Mouse (Mus musculus): ENCODE results near the gene Gtpbp10.

Gene Gtpbp10

DNA sequence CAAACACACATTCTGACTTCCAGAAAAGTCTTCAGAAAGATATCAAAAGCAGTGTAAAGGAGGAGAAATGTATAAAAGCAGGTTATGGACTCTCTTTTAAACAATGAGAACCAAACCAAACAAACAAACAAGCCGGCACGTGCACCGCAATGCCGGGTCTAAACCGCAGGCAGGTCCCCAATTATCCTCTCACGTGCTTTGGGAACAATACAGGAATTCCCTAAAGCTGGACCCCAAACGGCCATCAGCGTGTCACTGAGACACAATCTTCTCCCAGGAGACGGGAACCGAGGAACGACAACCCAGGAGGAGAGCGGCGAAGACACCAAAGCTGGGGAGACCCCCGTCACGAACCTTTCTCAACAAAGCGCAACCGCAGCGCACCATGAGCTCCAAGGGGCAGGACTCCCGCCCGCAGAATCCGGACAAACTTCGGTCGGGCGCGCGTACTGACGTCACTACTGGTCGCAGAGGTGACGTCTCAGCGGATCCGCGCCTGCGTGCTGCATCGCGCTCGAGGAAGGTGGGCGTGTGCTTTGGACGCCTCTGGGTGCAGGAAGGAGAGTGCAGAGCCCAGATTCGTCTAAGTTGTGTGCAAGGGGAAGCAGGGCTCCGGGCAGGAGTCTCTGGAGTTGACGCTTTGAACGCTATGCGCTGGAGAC is at the start of gene Gtpbp10:
Gtpbp10 (minus strand) TSS at position 460 of the 662 bp plus-strand sequence.
- peak; percentile 91 to 92 for DNase-seq

DNA sequence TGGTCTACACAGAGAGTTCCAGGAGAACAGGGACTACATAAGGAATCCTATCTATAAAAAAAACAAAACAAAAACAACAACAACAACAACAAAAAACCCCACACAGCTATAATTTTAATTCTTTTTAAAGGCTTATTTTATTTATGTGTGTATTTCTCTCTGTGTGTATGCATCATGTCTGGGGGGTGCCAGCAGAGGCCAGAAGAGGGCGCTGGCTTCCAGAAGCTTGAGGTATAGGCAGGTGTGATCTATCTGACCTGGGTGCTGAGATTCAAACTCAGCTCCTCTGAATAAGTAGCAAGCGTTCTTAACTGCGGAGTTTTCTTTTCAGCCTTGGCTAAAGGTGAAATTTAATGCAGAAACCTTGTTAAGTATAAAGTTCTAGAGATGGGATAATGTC is 28.3 kb upstream of the Gtpbp10 start:
- DNase-seq = no peak

DNA sequence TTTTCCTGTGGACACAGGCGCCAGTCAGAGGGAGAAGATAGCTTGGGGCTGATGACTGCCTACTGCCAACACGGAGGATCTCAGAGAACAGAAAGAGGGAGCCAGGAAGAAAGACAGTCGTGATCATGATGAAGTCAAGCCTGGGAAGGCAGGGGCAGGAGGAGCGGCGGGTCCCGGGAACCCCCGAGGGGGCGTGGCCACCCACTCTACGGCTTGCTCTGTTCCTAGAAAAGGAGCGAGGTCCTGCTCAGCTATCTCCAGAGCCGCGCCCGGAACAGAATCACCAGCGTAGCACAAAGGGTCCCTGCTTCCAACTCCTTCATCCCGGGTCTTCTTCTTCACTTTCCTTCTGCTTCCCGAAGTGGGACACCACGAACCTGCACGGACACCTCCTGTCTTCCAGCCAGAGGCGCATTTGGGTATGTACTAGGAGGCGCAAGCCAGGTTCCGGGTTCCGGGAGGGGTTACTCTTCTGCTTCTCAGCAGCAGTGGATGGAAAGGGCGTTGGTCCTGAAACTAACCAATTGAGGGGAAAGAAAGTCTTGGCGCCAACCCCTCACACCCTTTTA is 14.5 kb upstream of the Gtpbp10 start, which contains the start of gene Gm8773:
Gm8773 (plus strand) TSS at position 51 of the 569 bp plus-strand sequence.
- peak; percentile 21 to 25 for DNase-seq

DNA sequence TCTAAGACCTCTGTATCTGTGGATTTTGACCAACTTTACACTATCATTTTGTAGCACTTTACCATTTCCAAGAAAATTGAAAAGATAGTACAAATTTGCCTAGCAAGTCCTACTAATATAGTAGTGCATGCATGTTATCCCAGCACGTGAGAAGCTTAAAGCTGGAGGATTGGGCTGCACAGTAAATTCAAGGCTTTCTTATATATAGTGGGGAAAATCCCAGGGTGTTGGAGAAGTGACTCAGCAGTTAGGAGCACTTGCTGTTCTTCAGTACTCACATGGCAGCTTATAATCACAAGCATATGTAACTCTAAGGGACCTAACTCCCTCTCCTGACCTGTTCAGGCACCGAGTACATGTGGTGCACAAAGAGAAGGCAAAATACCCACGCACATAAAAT is 3.1 kb upstream of the Gtpbp10 start:
- no peak for DNase-seq

DNA sequence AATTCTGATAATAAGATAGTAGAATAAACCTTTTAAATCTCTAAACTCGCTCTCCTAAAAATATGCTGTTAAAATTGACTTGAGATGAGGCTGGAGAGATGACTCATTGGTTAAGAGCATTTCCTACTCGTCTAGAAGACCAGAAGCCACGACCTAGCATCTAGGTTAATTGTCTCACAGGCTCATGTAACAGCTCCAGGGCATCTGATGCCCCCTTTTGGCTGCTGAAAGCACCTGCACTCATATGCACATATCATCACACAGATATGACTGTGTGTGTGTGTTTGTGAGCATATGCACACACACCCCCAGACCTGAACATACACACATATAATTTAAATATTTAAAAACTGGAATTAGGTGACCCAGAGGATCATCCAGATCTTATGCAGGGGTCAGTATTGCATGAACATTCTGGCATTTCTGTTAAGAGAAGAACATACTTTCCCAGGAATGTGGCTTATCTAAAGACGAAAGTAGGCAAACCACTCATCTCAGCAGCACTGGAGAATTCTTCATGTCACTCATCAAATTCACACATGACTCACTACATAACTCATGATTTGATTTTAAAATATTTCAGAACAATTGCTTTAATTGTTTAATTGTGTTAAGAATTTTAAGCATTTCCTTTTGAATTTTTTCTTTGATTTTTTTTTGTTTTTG is 1.8 kb upstream of the Gtpbp10 start:
- no peak for DNase-seq

DNA sequence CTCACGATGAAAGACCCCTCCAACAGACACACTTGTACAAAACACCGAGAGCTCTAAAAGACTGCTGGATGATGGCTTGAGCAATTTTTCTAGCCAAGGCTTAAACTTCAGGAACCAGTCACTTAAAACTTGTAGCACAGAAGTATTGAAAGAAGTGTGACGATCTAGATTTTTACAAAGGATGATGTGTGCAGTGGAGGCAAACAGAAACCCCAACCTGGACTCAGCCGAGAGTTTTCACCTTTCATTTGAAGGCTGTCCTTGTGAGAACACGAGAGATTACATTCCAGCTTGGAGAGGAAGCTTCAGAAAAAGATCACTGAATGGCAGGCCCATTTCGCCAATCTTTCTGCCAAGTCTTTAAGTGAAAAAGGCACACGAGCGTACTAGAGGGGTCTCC is 460 bp upstream of the Gtpbp10 start:
- no peak for DNase-seq

DNA sequence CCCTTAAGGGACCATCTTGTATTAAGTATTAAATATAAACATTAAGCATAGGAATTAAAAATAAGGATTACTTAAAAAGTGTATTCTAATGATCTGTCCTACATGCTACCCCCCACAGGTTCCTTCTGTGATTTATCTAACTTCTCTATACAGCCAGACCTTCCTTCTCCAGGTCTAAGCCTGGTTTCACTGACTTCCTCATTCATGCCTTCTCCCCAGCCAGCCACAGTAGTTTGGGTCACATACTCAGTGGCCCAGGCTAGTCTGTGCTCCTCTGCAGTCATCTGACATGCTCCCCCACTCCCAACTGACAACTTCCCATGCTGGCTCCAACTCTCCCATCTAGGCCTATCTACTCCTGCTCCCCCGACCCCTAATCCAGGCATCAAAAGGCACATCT is 8.2 kb downstream of the Gtpbp10 start:
- DNase-seq = no peak

DNA sequence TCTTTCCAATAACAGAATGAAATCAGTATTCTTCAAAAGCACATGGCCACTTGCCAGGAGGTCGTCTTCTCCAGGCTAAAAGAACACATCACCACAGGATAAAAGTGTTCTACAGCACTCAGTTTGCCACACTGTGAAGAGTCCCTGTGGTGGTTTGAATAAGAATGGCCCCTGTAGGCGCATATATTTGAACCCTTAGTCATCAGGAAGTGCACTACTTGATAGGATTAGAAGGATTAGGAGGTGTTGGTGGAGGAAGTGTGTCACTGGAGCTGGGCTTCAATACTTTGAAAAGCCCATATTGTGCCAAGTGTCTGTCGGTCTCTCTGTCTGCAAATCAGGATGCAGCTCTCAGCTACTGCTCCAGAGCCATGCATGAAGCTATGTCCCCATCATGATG is 19.0 kb downstream of the Gtpbp10 start:
- DNase-seq = no peak

DNA sequence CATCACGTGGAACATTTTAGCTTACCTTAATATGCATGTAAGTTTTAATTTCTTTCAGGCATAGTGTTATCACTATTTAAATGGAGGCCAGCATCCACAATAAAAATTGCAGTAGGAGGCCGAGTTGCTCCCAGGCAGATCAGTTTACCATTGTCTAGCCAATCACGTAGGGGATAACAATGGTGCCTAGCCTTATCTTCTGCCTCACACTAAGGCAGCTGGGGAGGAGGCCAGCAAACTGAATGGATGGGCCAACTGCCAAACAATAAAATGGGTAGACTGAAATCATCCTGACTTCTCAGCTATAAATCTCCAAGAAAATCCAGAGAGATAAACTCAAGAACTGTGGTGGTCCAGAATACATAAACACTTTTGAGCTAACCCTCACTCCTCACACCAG is 19.6 kb downstream of the Gtpbp10 start:
- no peak for DNase-seq

DNA sequence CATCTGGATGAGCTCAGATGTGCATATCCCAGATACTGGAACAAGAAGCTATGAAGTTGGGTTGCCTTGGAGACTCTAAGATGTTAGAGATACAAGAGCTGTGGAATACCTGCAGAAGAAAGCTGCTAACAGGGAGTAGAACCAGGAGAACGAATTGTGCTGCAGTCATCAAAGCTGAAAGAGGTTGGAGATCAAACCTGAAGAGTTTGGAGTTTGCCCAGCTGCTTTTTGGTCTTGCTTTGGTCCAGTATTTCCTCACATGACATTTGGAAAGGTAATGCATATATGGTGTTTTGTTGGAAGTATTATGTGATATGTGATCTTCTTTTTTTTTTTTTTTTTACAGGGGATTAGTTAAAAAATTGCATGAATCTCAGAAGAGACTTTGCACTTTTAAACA is 23.2 kb downstream of the Gtpbp10 start:
- no peak for DNase-seq

DNA sequence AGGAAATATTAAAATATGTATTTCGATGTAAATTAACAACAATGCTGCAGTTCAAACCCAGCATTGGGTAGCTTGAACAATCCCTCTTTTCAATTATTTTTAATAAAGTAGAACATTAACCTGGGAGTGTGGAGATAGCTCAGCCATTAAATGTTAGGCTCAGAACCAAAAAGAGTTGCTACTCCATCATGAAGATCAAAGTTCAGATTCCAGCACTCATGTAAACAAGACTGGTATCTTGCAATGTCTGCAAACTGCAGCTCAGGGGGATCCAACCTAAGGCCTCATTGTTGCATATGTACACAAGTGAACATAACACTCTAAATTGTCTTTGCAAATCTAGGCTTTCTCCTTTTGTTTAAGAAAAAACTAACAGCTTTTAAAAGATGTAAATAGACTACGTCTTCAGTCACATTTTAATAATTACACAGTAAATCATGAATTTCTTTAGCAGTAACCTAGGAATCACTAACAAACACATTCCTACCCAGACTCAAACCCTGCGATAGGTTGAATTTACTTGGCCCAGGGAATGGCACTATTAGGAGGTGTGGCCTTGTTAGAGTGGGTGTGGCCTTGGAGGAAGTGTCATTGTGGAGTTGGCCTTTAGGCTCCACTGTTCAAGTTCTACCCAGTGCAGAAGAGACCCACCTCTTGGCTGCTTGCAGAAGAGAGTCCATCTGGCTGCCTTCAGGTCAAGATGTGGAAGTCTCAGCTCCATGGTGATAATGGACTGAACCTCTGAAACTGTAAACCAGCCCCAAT is 25.5 kb downstream of the Gtpbp10 start:
- DNase-seq = no peak

DNA sequence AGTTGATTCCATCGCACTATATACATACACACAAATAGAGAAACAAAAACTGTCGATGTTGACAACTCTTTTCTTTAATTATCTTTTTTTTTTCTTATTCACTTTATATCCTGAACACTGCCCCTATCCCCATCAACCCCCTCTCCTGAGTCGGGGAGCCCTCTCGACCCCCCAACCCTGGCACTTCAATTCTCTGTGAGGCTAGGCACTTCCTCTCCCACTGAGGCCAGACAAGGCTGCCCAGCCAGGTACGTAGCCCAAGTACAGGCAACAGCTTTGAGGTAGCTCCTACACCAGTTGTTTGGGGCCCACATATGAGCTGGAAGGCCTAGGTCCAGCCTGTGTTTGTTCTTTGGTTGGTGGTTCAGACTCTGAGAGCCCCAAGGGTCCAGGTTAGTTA is 43.9 kb downstream of the Gtpbp10 start:
- no peak for DNase-seq

DNA sequence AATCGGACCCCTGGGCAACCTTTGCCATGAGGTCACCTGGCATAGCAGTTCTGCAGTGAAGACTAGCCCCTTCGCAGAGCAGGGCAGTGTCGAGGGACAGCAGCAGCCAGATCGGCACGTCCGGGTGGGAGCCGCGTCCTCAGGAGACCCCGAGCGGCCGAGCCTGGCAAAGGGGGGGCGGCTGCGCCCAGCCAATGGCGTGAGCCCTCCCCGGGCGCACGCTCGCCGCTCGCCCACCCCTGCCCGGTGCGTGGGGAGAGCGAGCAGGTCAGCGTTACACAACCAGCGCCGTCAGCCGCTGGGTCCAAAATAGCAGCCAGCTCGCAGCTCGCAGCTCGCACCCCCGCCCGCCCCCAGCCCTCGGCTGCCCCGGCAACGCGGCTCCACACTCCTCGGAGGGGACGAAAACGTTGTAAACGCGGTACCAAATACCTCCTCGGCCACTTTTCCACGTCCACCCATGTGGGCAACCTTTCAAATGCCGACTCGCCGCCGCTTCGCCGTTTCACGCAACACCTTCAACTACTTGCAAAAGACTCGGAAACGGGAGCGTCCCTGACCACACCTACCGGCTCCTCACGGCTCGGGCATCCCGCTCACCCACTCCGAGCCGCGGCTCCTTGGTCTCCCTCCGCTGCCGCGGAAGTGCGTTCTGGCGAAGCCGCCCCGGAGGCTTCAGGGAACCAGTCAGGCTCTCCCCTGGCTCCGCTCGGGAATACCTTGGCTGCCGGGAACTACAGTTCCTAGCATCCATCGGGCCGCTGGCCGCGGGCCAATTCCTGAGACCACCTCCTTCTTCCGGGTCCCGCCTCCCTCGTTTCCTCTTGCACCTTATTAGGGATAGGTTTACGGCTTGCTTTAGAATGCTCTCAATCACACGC is 44.9 kb downstream of the Gtpbp10 start, which contains the start of gene Cldn12:
Cldn12 (minus strand) TSS at position 763 of the 881 bp plus-strand sequence.
- peak; percentile 99 for DNase-seq

DNA sequence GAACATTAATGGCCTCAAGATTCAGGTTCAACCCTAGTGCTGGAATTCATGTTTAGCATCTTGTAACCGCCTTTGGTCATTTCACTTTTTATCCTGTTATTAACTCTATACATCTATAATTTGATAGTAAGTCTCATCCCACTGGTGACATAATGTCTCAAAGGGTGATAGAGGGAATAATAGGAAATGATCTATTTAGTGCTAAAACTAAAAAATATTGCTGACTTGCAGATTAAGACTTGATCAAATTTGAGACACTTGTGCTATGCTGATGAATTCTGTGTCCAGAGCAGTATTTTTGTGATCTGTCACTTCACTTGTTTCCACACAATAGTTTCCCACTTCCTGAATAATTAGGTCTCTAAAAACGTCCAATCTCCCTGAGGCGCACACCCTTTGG is 47.9 kb downstream of the Gtpbp10 start:
- DNase-seq = no peak

DNA sequence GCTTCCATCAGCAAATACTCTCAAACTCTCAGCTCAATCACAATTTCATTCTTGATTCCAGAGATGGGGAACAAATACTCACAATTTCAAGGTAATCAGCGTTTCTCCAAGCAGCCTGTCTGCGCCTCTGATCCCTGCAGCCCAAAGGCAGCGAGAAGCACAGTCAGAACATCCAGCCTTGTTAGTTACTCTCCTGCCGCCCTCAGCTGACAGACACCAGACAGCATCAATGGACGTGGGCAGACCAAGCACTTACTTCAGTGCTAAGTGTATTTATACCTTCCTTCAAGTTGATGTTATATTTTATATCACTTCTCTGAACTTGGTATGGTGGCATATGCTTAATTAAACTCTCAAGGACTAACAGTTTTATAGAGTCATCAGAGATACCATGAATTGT is 48.3 kb downstream of the Gtpbp10 start:
- no peak for DNase-seq

DNA sequence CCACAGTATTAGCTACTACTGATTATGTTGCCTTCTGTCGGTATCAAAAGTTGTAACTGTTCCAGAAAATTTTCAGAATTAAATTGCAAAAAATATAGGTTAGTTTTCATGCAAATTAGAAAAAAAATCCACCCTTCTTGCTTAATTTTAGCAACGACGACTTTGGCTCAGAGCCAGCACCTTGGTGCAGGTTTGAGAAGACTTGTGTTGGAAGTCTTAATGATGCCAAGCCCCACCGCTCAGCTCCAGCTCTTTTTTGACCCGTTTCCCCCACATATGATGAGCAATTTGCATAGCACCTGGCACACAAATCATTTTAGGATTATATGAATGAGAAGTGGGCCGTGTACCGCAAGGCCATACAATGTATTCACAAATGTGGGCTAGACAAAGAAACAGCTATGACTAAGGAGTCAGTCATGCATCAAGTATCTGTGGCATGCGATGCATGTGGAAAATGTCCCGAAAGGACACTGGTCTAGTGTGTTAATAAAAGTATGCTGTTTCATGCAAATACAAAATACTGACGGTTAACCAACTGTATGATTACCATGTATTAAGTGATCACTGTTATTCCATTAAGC is 48.9 kb downstream of the Gtpbp10 start:
- DNase-seq = peak; percentile 35 to 38

DNA sequence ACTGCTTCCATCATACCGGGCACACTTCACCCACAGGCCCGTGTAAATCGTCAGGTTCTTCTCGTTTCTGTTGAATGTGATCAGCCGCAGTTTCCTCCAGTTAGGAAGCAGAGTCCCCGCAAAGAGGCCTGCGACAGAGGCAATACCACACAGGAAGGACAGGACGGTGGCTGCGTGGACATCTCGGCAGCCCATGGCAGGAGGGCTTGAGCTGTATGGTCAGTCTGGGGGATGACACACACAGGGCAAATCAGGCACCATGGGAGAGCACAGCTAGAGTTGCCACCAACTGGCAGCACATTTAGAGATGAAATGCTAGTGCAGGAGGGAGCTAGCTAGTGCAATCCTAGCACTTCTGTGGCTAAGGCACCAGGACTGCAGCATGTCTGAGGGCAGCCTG is 51.1 kb downstream of the Gtpbp10 start:
- DNase-seq = no peak

DNA sequence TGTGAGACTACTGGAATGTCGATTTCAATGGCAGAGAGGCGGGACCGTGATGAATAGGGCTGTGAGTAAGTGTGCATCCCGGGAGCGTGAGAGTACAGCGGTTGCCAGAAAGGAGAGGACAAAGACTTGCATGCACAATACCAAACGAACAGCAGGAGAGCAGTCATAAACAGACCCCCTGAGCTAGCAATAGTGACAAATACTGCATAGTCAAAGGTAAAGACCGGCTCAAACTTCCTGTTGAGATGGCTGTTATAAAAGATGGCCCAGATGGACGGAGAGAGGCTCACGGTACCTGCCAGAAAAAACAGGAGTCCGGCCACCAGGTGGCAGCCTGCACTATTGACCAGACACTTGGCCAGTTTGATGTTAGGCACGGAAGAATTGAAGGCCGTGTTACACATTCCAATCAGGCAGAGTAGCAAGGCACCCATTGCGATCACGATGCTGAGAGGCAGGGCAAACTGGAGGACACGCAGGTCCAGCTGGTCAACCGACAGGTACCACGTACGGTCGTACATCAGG is 51.6 kb downstream of the Gtpbp10 start:
- peak; percentile 92 to 93 for DNase-seq

DNA sequence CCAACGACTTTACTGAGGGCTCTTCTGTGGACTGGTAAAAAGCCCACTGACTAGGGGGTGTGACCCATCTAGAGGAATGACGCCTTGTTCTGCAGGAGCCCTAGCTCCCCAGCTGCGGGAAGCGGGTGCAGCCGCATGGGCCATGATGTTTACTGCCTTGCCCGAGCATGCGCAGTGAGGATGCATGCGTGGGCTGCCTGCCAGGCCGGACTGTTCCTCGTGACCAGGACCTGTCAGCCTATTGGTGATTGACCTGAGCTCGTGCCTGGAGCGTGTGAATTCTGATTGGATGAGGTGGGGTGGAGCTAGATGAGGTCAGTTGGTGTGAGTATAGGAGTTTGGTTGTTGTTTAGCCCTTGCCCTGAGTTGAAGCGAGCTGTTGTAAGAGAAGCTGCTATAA is 54.9 kb downstream of the Gtpbp10 start:
- DNase-seq = no peak

DNA sequence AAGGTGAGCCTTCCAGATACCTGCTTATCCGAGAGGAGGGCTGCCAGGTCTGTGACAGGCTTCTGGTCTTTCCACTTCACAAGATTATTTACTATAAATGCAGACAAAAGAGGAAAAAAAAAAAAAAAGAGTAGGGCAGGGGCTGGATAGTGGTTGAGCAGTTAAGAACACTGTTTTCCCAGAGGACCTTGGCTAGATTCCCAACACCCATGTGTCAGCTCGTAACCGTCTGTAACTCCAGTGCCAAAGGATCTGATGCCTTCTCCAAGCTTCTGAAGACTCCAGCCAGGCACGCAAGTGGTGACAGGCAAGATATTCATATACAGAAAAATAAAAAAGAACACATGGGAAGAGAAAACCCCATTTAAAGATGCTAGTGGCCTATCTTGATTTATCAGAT is 56.0 kb downstream of the Gtpbp10 start:
- no peak for DNase-seq

DNA sequence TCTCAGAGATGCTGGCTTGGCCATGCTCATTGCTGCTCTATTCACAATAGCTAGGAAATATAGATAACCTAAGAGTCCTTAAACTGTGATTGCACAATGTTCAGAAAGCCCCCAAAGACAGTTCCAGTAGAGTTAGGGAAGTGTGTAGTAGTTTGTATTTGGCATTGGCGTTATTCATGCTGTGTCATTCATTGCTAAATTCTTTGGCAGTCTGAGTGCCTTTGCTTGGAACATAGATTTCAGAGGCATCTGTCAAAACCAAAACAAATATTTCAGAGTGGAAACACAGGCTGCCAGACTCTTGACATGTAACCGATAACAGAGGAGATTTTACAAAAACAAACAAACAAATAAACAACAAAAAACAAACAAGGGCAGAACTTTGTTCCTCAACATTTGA is 57.8 kb downstream of the Gtpbp10 start:
- no peak for DNase-seq

DNA sequence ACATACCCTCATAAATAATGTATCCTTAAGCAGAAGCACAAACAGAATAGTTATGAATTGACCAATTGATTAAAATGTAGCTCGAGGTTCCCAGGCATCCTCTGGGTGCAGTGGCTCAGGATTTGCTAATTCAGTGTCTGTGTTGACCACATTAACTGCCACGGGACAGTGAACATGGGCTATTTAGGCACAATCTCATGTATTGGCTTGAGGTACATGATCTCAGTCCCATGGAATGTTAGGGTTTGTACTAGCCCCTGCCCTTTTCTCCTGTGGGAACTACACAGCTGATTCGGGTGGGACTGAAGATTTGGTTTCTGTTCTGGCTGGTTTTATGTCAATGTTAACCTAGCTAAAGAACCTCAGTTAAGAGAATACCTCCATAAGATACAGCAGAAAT is 62.9 kb downstream of the Gtpbp10 start:
- DNase-seq = no peak
